Mouse (Mus musculus): Measurements from ENCODE around the gene Hic1. TPM values are rescaled to one million over a fixed set of nuclear protein-coding genes. Genes with fewer than 3 reads are reported as not detected.
A peak's percentile ranks its signal among the peaks of the same experiment; 100 is the strongest.

The Hic1 gene
- polyA plus RNA-seq, 1 experiment from 2014 or later, result 39.2 TPM

DNA sequence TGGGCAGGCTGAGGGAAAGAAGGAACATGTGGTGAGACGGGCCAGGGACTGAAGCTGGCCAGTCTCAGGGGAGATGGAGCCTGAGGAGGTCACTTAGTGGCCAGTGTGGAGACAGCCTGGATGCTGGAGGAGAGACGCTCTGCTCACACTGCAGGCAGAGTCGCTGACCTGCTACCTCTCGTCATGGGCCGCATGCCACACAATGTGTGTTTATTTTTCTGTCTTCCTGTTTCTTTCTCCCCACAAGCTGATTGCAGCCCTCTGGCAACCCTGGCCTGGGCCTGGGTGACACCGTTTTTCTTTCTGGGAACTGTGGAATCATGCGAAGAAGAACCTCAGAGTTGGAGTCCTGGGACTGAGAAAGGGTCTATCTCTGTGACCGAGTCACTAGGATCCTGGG, 32.4 kb upstream of the Hic1 start:
- ATAC-seq (ENCODE audit: insufficient number of reproducible peaks, insufficient read depth, low FRiP score, low TSS enrichment), result no peak
- WGBS, result 43% methylated on average over 8 of the region's 8 CpGs
- Histone ChIP-seq H3K36me3 (no peaks in the 10 kb centered on the region), H3K4me2 (replicated peaks) (no peak overlapping the region), H3K27ac (no peak overlapping the region), H3K27me3 (peaks cover 24% of the 10 kb centered on the region), H3K4me3 (no peak overlapping the region), H3K9ac (no peak overlapping the region), H3K4me1 (peaks cover 6% of the 10 kb centered on the region; the same call in 1 of the 2 replicates), H3K9me3 (no peaks in the 10 kb centered on the region)

DNA sequence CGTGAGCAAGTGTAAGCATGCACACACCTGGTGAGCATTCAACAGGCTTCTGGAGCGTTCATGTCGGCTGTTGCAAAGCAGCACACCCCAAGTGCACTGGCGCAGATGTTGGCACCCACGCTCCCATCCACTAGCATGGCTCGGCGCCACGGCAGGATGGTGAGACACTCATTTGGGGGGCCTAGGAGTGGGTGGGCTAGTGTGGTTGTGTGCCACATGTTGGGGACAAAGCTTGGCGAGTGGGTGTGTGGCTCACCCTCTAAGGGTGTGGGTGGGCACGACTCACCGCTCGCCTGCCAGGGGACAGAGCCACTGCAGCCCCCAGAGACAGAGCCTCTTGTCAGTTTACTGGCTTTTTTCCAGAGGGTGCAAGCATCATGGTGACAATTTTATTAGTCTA, 31.6 kb upstream of the Hic1 start:
- 88% methylated on average over 12 of the region's 12 CpGs for WGBS
- Histone ChIP-seq H3K27me3 (peaks cover 32% of the 10 kb centered on the region), H3K27ac (no peak overlapping the region), H3K36me3 (no peaks in the 10 kb centered on the region), H3K9ac (no peak overlapping the region), H3K4me1 (peaks cover 6% of the 10 kb centered on the region), H3K4me3 (no peak overlapping the region), H3K9me3 (no peaks in the 10 kb centered on the region), H3K4me2 (replicated peaks) (no peak overlapping the region)
- no peak for ATAC-seq (ENCODE audit: insufficient number of reproducible peaks, insufficient read depth, low FRiP score, low TSS enrichment)

- Histone ChIP-seq H3K36me3 (no peaks in the 10 kb centered on the region), H3K9me3 (no peaks in the 10 kb centered on the region), H3K9ac (no peak overlapping the region), H3K4me2 (replicated peaks) (no peak overlapping the region), H3K4me3 (no peak overlapping the region), H3K4me1 (peaks cover 13% of the 10 kb centered on the region), H3K27me3 (peaks cover 42% of the 10 kb centered on the region), H3K27ac (no peak overlapping the region)
- WGBS, result 86% methylated on average over 5 of the region's 5 CpGs
- ATAC-seq (ENCODE audit: insufficient number of reproducible peaks, insufficient read depth, low FRiP score, low TSS enrichment), result no peak
These were observed 30.6 kb upstream of the Hic1 start for GRCm38 (mm10) chr11:75199951-75200350.

DNA sequence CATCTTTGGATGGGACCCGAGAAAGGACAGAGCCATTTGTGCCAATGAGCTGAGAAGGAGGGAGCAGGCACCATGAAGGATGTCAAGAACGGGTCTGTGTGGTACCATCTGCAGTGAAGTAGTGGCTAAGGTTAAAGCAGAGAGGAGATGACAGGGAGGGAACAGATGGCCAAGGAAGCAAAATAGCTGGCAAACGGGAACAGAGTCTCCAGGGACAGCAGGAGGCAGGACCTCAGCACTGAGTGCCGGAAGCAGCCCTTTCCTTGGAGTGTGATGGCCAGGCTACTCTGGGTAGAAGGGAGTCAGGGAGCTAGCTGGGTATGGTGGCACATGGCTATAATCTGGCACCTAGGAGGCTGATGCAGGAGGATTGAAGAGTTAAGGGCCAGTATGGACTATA, 29.5 kb upstream of the Hic1 start:
- Histone ChIP-seq H3K27me3 (peaks cover 54% of the 10 kb centered on the region), H3K27ac (no peak overlapping the region), H3K4me3 (no peak overlapping the region), H3K9ac (no peak overlapping the region), H3K4me1 (peaks cover 24% of the 10 kb centered on the region), H3K4me2 (replicated peaks) (no peak overlapping the region), H3K36me3 (no peaks in the 10 kb centered on the region), H3K9me3 (no peaks in the 10 kb centered on the region)
- ATAC-seq (ENCODE audit: insufficient number of reproducible peaks, insufficient read depth, low FRiP score, low TSS enrichment), result no peak
- 61% methylated on average over 4 of the region's 4 CpGs for WGBS

- Histone ChIP-seq H3K4me1 (peaks cover 27% of the 10 kb centered on the region), H3K4me3 (no peak overlapping the region), H3K4me2 (replicated peaks) (no peak overlapping the region), H3K9me3 (no peaks in the 10 kb centered on the region), H3K36me3 (no peaks in the 10 kb centered on the region), H3K27ac (no peak overlapping the region), H3K27me3 (peaks cover 62% of the 10 kb centered on the region), H3K9ac (no peak overlapping the region)
- WGBS, result 35% methylated on average over 7 of the region's 7 CpGs
- no peak for ATAC-seq (ENCODE audit: insufficient number of reproducible peaks, insufficient read depth, low FRiP score, low TSS enrichment)
These were observed 28.6 kb upstream of the Hic1 start for GRCm38 (mm10) chr11:75197956-75198355.

DNA sequence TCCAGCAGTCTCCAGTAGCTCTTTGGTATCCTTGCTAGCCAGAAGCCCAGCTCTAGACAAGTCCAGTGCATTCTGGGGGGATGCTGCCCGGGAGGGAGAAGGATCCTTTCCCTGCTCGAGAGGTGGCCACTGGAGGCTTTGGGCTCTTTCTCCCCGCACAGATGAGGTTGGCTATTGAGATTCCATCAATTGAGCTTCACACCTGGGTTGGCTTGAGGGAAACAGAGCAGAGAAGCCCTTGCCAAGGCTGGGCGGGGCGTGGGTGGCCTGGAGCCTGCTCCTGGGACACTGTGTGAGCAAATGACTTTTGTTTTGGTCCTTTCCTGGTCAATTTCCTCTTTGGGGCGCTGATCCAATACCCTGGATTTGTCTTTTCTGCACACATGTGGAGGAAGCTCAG, 26.8 kb upstream of the Hic1 start:
- WGBS, result 43% methylated on average over 6 of the region's 6 CpGs

DNA sequence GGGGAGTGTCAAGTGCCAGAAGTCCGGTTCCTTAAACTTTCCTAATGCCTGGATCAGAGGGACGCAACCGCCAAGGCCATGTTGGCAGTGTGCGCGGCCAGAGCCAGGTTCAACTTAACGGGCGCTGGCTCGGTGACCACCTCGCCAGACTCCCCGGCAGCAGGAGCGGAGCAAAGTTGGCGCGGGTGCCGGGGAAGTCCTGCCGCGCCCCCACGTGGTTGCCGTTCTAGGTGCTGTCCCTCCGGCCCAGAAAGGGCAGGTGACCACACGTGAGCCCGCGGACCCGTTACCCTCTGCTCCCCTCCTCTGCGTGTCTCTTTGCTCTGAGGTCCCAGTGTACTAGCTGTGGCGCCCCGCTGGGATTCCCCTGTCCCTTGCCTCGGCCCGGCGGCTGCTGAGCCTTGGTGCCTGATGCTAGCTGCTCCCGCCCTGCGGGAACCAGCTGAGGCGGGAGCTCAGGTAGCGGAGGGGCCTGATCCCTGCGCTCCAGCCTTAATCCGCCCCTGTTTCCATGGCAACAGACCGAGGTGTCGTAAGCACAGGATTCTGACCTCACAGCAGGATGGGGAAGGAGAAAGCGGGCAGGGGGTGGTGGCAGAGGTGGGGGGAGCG, 25.6 kb upstream of the Hic1 start:
- H3K27ac ChIP-seq, result no peak overlapping the region
- under 1% methylated on average over 39 of the region's 39 CpGs for WGBS
- peaks cover 80% of the 10 kb centered on the region for H3K27me3 ChIP-seq
- no peaks in the 10 kb centered on the region for H3K36me3 ChIP-seq
- peak overlapping the region; percentile 46 for H3K4me3 ChIP-seq
- ATAC-seq (ENCODE audit: insufficient number of reproducible peaks, insufficient read depth, low FRiP score, low TSS enrichment), result no peak
- peak overlapping the region; percentile 80 for H3K4me2 ChIP-seq (replicated peaks)
- H3K4me1 ChIP-seq, result peaks cover 37% of the 10 kb centered on the region
- peak overlapping the region; percentile 41 for H3K9ac ChIP-seq
- no peaks in the 10 kb centered on the region for H3K9me3 ChIP-seq

More for the DNA sequence above, 26.8 kb upstream of the Hic1 start:
- no peak overlapping the region for H3K9ac ChIP-seq
- peaks cover 78% of the 10 kb centered on the region for H3K27me3 ChIP-seq
- ATAC-seq (ENCODE audit: insufficient number of reproducible peaks, insufficient read depth, low FRiP score, low TSS enrichment), result no peak
- no peak overlapping the region for H3K4me3 ChIP-seq
- H3K36me3 ChIP-seq, result no peaks in the 10 kb centered on the region
- H3K4me2 ChIP-seq (replicated peaks), result no peak overlapping the region
- H3K27ac ChIP-seq, result no peak overlapping the region
- peaks cover 30% of the 10 kb centered on the region for H3K4me1 ChIP-seq
- no peaks in the 10 kb centered on the region for H3K9me3 ChIP-seq

DNA sequence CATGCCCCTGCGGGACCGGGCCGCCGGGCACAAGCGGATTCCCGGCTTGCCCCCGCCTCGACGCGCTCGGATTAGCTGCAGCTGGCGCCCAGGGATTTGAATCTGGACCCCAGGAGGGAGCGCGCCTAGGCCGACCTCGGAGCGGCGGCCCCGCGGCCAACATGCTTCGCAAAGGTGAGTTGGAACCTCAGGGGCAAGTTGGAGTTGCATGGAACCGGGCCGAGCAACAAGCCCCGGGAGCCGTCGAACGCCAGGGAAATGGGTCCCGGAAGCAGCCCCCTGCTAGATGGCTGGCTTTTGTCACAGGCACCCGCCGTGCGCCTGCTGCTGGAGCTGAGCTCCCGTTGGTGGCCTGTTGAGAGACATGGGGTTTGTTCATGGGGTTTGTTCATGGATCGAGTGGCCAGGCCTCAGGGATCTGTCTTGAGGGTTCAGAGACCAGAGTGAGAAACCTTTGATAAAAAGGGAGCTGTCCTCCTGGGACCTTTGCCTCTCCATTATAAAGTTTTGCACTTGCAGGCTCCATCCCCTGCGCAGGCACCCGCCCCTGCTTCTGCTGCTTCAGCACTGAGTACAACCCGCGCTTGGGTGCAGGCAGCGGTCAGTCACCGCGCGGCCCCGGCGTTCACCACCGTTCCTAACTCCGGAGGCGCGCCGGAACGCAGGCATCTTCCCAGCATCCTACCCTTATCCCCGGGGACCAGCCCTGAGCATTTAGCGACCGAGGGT, 25.0 kb upstream of the Hic1 start:
- H3K4me3 ChIP-seq, result peak overlapping the region; percentile 46
- H3K9me3 ChIP-seq, result no peaks in the 10 kb centered on the region
- no peaks in the 10 kb centered on the region for H3K36me3 ChIP-seq
- no peak for ATAC-seq (ENCODE audit: insufficient number of reproducible peaks, insufficient read depth, low FRiP score, low TSS enrichment)
- peaks cover 43% of the 10 kb centered on the region for H3K4me1 ChIP-seq
- no peak overlapping the region for H3K27ac ChIP-seq
- WGBS, result under 1% methylated on average over 52 of the region's 52 CpGs
- H3K4me2 ChIP-seq (replicated peaks), result peak overlapping the region; percentile 80
- H3K27me3 ChIP-seq, result peaks cover 77% of the 10 kb centered on the region
- H3K9ac ChIP-seq, result peak overlapping the region; percentile 44

GRCm38 (mm10) chr11:75193256-75194071, 24.1 kb upstream of the Hic1 start, which contains the start of gene Rtn4rl1:
Gene Rtn4rl1 (plus strand): TSS chr11:75193783.
- ATAC-seq (ENCODE audit: insufficient number of reproducible peaks, insufficient read depth, low FRiP score, low TSS enrichment), result no peak
- no peak within 1 kb of the TSS for H3K27ac ChIP-seq

GRCm38 (mm10) chr11:75192336-75193214, 23.3 kb upstream of the Hic1 start:
- peaks cover 63% of the 10 kb centered on the region for H3K27me3 ChIP-seq
- ATAC-seq (ENCODE audit: insufficient number of reproducible peaks, insufficient read depth, low FRiP score, low TSS enrichment), result no peak

More at GRCm38 (mm10) chr11:75193256-75194071, 24.1 kb upstream of the Hic1 start, which contains the start of gene Rtn4rl1:
- no peaks in the 10 kb centered on the region for H3K36me3 ChIP-seq
- H3K4me3 ChIP-seq, result peak within 1 kb of the TSS; percentile 46
- H3K4me1 ChIP-seq, result peaks cover 45% of the 10 kb centered on the region
- peak within 1 kb of the TSS; percentile 80 for H3K4me2 ChIP-seq (replicated peaks)
- no peaks in the 10 kb centered on the region for H3K9me3 ChIP-seq
- H3K27me3 ChIP-seq, result peaks cover 69% of the 10 kb centered on the region
- peak within 1 kb of the TSS; percentile 44 for H3K9ac ChIP-seq
- WGBS, result under 1% methylated on average over 79 of the region's 84 CpGs

DNA sequence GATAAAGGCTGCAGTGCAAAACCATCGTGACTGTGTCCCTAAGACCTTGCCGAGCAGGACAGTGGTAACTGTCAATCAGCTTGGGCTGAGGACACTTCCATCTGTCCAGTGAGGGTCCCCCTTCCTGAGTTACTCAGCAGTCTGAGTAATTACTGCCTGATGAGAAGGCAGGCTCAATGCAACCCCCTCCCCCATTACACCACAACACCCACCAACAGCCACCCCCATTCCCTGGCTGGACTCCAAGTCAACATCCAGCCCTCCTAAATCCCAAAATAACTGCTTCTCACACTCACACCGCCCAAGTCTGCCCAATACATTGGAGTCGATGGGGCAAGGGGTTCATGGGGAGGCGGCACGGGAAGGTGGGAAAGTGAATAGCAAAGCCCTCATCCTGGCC, 22.5 kb upstream of the Hic1 start:
- H3K9ac ChIP-seq, result no peak overlapping the region
- WGBS, result 52% methylated on average over 6 of the region's 6 CpGs
- H3K27me3 ChIP-seq, result peaks cover 57% of the 10 kb centered on the region
- H3K9me3 ChIP-seq, result no peaks in the 10 kb centered on the region
- peaks cover 45% of the 10 kb centered on the region for H3K4me1 ChIP-seq
- no peak overlapping the region for H3K4me2 ChIP-seq (replicated peaks)
- H3K36me3 ChIP-seq, result no peaks in the 10 kb centered on the region
- no peak overlapping the region for H3K27ac ChIP-seq
- no peak for ATAC-seq (ENCODE audit: insufficient number of reproducible peaks, insufficient read depth, low FRiP score, low TSS enrichment)
- no peak overlapping the region for H3K4me3 ChIP-seq

More at GRCm38 (mm10) chr11:75192336-75193214, 23.3 kb upstream of the Hic1 start:
- no peak overlapping the region for H3K27ac ChIP-seq
- H3K9ac ChIP-seq, result no peak overlapping the region
- peak overlapping the region; percentile 46 for H3K4me3 ChIP-seq
- H3K4me1 ChIP-seq, result peaks cover 45% of the 10 kb centered on the region
- H3K9me3 ChIP-seq, result no peaks in the 10 kb centered on the region
- no peaks in the 10 kb centered on the region for H3K36me3 ChIP-seq
- peak overlapping the region; percentile 80 for H3K4me2 ChIP-seq (replicated peaks)
- WGBS, result 22% methylated on average over 13 of the region's 13 CpGs

Data from embryonic facial prominence, embryonic 12.5 days (tissue).